Mouse (Mus musculus) cerebellum, adult (tissue): Measurements from ENCODE around the gene Trmt1.

Experiments used
- ATAC-seq: cut with Nextera tagmentation; 2 replicates; pipeline ENCODE4 v1.9.2; 2017; ENCODE audit warnings: mild to moderate bottlenecking, moderate library complexity, mixed read lengths; ENCODE audit not compliant: insufficient number of reproducible peaks, low FRiP score, low TSS enrichment

Trmt1 gene

DNA sequence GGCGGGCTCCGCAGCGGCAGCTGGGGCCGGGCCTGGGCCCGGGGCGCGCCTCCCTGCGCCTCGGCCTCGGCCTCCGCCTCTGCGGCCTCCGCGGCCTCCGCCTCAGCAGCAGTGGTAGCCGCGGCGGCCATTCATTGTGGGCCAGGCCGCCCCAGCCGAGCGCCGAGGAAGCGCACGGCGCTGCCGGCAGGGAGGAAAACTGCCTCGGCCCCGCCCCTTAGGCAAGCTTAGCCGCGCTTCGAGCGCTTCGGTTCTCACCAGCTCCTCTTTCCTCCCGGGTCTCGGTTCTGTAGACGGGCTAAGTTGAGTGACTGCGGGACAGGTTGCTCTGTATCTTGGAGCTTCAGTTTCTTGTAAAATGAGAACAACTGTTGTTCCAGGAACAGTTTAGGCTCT, 1.6 kb downstream of the Trmt1 start, which contains the start of gene Nacc1:
TSS of gene Nacc1 (minus strand) at position 158 of the 396 bp plus-strand sequence.
- peak; percentile 86 for ATAC-seq

DNA sequence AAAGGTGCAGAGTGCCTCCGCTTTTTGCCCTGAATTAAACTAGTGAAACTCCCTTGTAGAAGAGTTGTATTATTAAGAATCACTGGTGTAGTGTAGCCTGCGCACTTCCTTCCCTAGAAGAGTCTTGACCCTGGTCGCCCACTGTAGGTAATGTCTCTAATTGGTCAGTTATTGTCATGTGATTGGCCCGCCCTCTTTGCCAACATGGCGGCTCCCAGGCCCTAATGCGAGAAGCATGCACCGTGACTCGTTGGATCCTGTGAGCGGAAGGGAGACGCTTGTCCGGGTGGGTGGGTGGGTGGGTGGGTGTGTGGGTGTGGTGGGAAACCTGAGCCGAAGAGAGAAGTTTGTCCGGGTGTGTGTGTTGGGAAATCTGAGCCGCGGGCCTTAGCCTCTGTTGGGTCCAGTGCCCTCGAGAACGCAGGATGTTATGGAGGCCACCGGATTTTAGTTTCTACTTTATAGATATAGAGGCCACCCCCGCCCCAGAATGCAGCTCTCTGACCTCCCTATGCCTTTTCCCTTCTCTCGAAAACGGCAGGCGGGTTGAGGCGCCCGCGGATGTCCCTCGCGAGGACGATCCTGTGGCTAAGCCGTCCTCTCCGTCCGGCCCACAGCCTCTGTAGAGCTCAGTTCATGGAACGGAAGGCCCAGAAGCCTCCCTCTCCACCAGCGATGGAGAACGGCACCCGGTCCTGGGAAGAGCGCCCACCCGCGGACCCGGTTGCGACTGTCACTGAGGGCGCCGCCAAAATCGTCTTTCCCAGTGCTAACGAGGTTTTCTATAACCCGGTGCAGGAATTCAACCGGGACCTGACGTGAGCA, 3.2 kb downstream of the Trmt1 start:
- ATAC-seq: no peak

DNA sequence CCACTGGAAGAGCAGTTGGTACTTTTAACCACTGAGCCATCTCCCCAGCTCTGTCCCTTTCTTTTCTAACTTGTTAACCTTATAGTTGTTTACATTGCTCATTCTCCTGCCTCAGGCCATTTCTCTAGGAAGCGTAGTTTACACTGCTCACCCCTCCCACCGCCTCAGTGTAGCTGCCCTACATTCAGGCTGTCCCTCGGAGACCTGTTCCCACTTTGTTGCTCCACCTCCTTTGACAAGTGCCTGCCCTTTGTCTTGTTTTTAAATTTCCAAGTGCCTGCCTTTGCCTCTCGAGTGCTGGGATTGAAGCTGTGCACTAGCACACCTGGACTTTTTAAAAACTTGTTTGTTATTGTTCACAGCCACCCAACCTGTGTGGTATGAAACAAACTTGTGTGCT, 7.2 kb downstream of the Trmt1 start:
- no peak for ATAC-seq

DNA sequence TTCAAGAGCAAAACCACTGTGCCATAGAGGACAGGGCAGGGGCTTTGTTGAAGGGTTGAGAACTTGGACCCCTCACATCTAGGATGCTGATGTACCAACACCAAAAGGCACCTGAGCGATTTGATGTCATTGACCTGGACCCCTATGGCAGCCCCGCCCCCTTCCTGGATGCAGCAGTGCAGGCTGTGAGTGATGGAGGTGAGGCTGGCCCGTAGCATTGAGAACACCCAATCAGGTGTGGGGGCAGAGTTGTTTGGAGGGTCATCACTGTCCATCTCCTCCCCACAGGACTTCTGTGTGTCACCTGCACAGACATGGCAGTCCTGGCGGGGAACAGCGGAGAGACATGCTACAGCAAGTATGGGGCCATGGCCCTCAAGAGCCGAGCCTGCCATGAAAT, 9.0 kb downstream of the Trmt1 start:
- ATAC-seq: no peak

GRCm38 (mm10) chr8:84697166-84698130, 11.3 kb downstream of the Trmt1 start:
- ATAC-seq: no peak

GRCm38 (mm10) chr8:84698288-84698687, 12.2 kb downstream of the Trmt1 start:
- no peak for ATAC-seq

- ATAC-seq: no peak
Observed at GRCm38 (mm10) chr8:84698929-84699401, 12.9 kb downstream of the Trmt1 start.

- ATAC-seq: no peak
Observed at GRCm38 (mm10) chr8:84699861-84700322, 13.8 kb downstream of the Trmt1 start.

- ATAC-seq: no peak
Observed at GRCm38 (mm10) chr8:84700526-84700925, 14.4 kb downstream of the Trmt1 start.

GRCm38 (mm10) chr8:84700941-84701911, 15.1 kb downstream of the Trmt1 start, which contains the start of gene Lyl1:
TSS of gene Lyl1 (plus strand) at chr8:84701457.
- no peak for ATAC-seq

GRCm38 (mm10) chr8:84702561-84702960, 16.5 kb downstream of the Trmt1 start:
- ATAC-seq: no peak

DNA sequence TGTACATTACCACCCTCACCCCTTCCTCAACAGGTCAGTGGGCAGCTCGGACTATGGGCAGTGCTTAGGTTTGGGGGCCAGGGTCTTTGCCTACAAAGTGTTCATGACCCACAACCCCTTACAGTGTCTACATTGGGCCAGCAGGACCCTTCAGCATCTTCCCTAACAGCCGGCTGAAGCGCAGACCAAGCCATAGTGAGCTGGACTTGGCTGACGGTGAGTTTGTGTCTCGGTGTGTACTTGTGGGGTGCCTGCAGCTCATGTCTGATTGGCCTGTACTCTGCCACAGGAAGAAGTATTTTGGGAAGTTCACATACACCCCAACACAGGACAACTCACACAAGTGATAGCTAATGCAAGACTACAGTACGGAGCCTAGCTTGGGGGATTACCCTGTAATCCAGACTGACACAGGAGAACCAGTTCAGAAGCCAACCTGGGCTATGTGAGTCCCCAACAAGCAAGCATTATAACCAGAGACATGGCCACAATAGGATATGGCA, 16.9 kb downstream of the Trmt1 start:
- ATAC-seq: no peak

DNA sequence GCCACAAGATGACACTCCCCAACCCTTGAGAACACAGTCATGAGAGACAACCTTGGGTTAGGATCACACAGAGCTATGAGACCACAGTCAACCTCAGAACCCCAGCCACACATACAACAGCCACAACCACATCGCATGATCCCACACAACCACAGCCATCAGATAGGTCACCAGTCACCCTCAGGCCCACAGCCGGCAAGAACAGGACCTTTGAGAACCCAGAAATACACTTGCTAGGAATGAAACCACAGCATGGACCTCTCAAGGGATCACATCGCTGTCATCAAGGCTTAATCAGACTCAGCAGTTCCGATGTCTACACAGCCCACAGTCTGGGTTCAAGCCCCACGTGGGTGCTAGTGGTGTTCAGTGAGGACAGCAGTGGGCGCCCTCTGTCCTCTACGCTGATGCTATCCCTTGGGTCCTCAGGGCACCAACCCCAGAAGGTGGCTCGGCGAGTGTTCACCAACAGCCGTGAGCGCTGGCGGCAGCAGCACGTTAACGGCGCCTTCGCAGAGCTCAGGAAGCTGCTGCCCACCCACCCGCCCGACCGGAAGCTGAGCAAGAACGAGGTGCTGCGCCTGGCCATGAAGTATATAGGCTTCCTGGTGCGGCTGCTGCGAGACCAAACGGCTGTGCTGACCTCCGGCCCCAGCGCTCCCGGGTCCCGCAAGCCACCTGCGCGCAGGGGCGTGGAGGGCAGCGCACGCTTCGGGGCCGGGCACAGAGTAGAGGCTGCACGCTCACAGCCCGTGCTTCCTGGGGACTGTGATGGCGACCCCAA, 17.6 kb downstream of the Trmt1 start:
- no peak for ATAC-seq

DNA sequence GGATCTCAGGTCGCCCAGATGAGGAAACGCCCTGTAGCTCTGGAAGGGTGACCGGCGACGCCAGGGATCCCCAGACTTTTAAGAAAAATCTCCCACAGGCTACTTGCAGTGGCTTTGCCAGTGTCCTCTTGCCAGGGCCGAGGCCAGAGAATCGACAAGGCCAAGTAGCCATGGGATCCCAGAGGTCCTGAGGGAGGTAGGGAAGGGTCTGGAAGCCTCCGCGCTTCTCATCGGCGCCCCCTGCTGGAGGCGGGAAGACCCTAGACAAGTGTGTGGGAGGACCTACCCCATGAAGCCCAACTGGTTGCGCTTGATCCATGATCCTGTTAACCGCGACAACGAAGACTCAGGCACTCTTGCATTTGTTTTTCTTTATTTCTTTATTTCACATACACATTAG, 18.2 kb downstream of the Trmt1 start:
- no peak for ATAC-seq

GRCm38 (mm10) chr8:84704867-84705831, 19.0 kb downstream of the Trmt1 start:
- no peak for ATAC-seq

DNA sequence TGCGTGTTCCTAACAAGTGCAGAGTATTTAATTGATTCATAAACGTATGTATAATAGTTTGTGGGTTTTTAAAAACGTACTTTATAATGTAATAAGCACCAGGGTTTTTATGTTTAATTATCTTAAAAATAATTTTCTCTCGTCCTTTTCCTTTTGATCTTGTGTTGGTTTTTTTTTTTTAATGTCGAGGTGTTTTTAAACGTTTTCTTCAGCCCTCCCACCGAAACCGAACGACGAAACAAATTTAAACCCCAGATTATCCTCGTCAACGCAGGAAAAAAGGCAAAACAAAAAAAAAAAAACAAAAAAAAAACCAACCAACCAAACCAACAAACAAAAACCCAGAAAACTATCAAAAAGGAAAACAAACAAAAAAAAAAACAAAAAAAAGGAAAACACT, 19.9 kb downstream of the Trmt1 start:
- no peak for ATAC-seq

- ATAC-seq: no peak
Observed at GRCm38 (mm10) chr8:84706610-84707266, 20.6 kb downstream of the Trmt1 start.
